Mouse (Mus musculus): Measurements from ENCODE around the gene Entpd8.

DNA sequence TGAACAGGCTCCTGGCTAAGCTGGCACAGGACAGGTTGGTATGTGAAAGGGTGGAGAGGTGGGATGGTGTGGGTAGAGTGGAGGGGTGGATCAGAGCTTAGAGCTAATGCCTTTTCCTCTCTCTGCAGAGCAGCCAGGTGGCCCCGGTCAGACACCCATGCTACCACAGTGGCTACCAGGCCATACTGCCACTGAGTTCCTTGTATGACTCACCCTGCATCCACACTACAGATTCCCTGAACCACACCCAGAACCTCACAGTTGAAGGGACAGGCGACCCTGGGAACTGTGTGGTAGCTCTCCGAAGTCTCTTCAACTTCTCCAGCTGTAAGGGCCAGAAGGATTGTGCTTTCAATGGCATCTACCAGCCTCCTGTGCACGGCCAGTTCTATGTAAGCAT is 3.6 kb downstream of the Entpd8 start:
- TF ChIP-seq USF1 (IDR thresholded peaks at IDR 0.05; ENCODE audit: low read depth) = no peak
- TF ChIP-seq CTCF (IDR thresholded peaks at IDR 0.05; ENCODE audit: control insufficient read depth, insufficient read depth, insufficient read length) = no peak
